Mouse (Mus musculus) neural tube, embryonic 14.5 days (tissue): Measurements from ENCODE around the gene Irs3. TPM values are rescaled to one million over a fixed set of nuclear protein-coding genes. Genes with fewer than 3 reads are reported as not detected.

Experiments
- ATAC-seq: fragments of 200-750 bp; cut with Nextera tagmentation; 2 replicates; pipeline ENCODE4 v1.8.0; 2017; ENCODE audit warnings: low read depth, mild to moderate bottlenecking, moderate TSS enrichment, moderate library complexity
- H3K27ac ChIP-seq: fragments of 300-500 bp; sonication (generic); 2 replicates; pipeline ENCODE4 v1.5.1; 2014; ENCODE audit warnings: low read depth, mild to moderate bottlenecking, control low read depth, low read length, moderate library complexity, mixed read lengths
- H3K27me3 ChIP-seq: fragments of 300-500 bp; sonication (generic); 2 replicates; pipeline ENCODE4 v1.6.1; 2014; ENCODE audit warnings: low read length; ENCODE audit not compliant: control insufficient read depth, insufficient read depth
- H3K36me3 ChIP-seq: fragments of 300-500 bp; sonication (generic); 2 replicates; pipeline ENCODE4 v1.6.1; 2014; ENCODE audit warnings: low read length, mixed read lengths; ENCODE audit not compliant: control insufficient read depth, insufficient read depth
- H3K4me1 ChIP-seq: fragments of 300-500 bp; sonication (generic); 2 replicates; pipeline ENCODE4 v1.6.1; 2014; ENCODE audit warnings: low read length; ENCODE audit not compliant: control insufficient read depth, insufficient read depth
- H3K4me2 ChIP-seq: fragments of 300-500 bp; sonication (generic); 2 replicates; pipeline ENCODE4 v1.6.1; 2014; ENCODE audit warnings: mild to moderate bottlenecking, low read depth, low read length, control low read depth
- H3K4me3 ChIP-seq: fragments of 300-500 bp; sonication (generic); 2 replicates; pipeline ENCODE4 v1.5.1; 2014; ENCODE audit warnings: low read depth, low read length, control low read depth, mixed read lengths
- H3K9ac ChIP-seq: fragments of 300-500 bp; sonication (generic); replicated peaks from 2 replicates; pipeline ENCODE4 v1.6.1; 2014; ENCODE audit warnings: low read depth, mild to moderate bottlenecking, control low read depth, low read length, mixed read lengths
- H3K9me3 ChIP-seq: fragments of 300-500 bp; sonication (generic); 2 replicates; pipeline ENCODE4 v1.6.1; 2016; ENCODE audit warnings: low read length; ENCODE audit not compliant: control insufficient read depth
- WGBS: fragments of 180-500 bp; shearing (Covaris S2); extraction: QIAGEN DNeasy Blood & Tissue Kit; methylation state at CpG from one replicate; pipeline ENCODE4 v1.1.7; 2014; 5-methylcytosine and 5-hydroxymethylcytosine counted together
- polyA plus RNA-seq: library from polyadenylated mRNA; unstranded; fragments of >200 nt; fragmentation: Nextera tagmentation; extraction: Ambion mirVana; gene quantifications from 2 replicates; pipeline ENCODE4 v1.2.1, GENCODE M21; 2014

The Irs3 gene
- polyA plus RNA-seq, 1 experiment from 2014 or later: 0.31 TPM

GRCm38 (mm10) chr5:137683388-137684293 lies 38.1 kb upstream of the Irs3 start:
- 0 out of 2 replicates have a peak, but pooled peaks have one; percentile 0 for ATAC-seq

DNA sequence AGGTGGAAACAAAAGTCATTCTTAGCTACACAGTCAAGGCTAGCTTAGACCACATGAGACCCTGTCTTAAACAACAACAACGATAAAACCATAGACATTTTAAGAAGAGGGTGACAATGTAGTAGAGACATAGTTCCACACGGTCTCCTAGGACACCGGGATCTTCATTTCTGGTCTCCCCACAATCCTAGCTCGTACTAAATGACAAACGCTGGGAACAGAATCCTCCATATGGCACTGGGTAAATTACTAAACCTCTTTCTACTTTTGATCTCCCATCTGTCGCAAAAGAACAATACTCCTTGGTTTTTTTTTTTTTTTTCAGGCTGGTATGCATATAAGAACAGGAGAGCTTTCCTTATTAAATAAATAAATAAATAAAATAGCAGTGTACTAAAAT lies 37.0 kb upstream of the Irs3 start:
- Histone ChIP-seq H3K4me3 (no peak overlapping the region), H3K4me1 (peaks cover 11% of the 10 kb centered on the region), H3K27ac (no peak overlapping the region), H3K36me3 (no peaks in the 10 kb centered on the region), H3K9ac (no peak overlapping the region), H3K9me3 (no peaks in the 10 kb centered on the region), H3K27me3 (no peaks in the 10 kb centered on the region), H3K4me2 (no peak overlapping the region; the same call in 1 of the 2 replicates)
- WGBS: 72% methylated on average over 6 of the region's 6 CpGs
- ATAC-seq: no peak

More at GRCm38 (mm10) chr5:137683388-137684293, 38.1 kb upstream of the Irs3 start:
- 18% methylated on average over 28 of the region's 28 CpGs for WGBS
- peak overlapping the region; percentile 60 for H3K4me3 ChIP-seq
- no peaks in the 10 kb centered on the region for H3K27me3 ChIP-seq
- no peaks in the 10 kb centered on the region for H3K36me3 ChIP-seq
- H3K9me3 ChIP-seq: no peaks in the 10 kb centered on the region
- H3K4me1 ChIP-seq: peaks cover 11% of the 10 kb centered on the region
- H3K4me2 ChIP-seq: peak overlapping the region; percentile 79
- peak overlapping the region; percentile 60 for H3K27ac ChIP-seq
- peak overlapping the region; percentile 50 for H3K9ac ChIP-seq

DNA sequence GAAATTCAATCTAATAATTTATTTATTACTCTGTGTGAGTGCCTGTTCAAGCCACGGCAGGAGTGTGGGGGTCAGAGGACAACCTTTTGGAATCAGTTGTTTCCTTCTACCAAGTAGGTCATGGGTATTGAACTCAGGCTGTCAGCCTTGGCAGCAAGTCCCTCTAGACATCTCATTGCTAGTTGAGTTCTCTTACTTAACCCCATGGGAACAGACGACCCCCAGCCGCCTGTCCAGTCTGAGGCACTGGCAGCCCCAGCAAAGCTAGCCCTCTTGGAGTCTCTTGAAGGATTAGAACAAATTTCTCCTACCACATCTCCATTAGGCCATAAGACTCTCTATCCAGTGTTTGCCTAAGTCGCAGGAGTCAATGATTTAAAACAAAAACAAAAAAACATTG lies 34.2 kb upstream of the Irs3 start:
- Histone ChIP-seq H3K9me3 (no peaks in the 10 kb centered on the region), H3K36me3 (no peaks in the 10 kb centered on the region), H3K4me1 (peaks cover 11% of the 10 kb centered on the region), H3K4me2 (no peak overlapping the region), H3K4me3 (no peak overlapping the region), H3K9ac (no peak overlapping the region), H3K27ac (no peak overlapping the region), H3K27me3 (no peaks in the 10 kb centered on the region)
- no peak for ATAC-seq
- WGBS: 85% methylated on average over 4 of the region's 4 CpGs

- Histone ChIP-seq H3K36me3 (no peaks in the 10 kb centered on the region), H3K9ac (no peak overlapping the region), H3K4me3 (no peak overlapping the region), H3K4me1 (peaks cover 10% of the 10 kb centered on the region), H3K27ac (no peak overlapping the region), H3K27me3 (no peaks in the 10 kb centered on the region), H3K9me3 (no peaks in the 10 kb centered on the region), H3K4me2 (no peak overlapping the region)
- ATAC-seq: no peak
- 88% methylated on average over 3 of the region's 3 CpGs for WGBS
Measured at GRCm38 (mm10) chr5:137678736-137679135, 33.2 kb upstream of the Irs3 start.

- no peak overlapping the region for H3K27ac ChIP-seq
- no peaks in the 10 kb centered on the region for H3K9me3 ChIP-seq
- H3K27me3 ChIP-seq: no peaks in the 10 kb centered on the region
- H3K36me3 ChIP-seq: no peaks in the 10 kb centered on the region
- ATAC-seq: no peak
- no peak overlapping the region for H3K9ac ChIP-seq
- no peak overlapping the region for H3K4me3 ChIP-seq
- no peak overlapping the region for H3K4me2 ChIP-seq
- 97% methylated on average over 8 of the region's 8 CpGs for WGBS
- 0 out of 2 replicates have a peak, but pooled peaks cover 3% of the 10 kb centered on the region for H3K4me1 ChIP-seq
Measured at GRCm38 (mm10) chr5:137677859-137678258, 32.3 kb upstream of the Irs3 start.

- Histone ChIP-seq H3K4me3 (no peak overlapping the region), H3K27me3 (no peaks in the 10 kb centered on the region), H3K4me1 (peaks cover 3% of the 10 kb centered on the region; the same call in 1 of the 2 replicates), H3K4me2 (no peak overlapping the region), H3K9me3 (no peaks in the 10 kb centered on the region), H3K27ac (no peak overlapping the region), H3K36me3 (no peaks in the 10 kb centered on the region), H3K9ac (no peak overlapping the region)
- no peak for ATAC-seq
- WGBS: 93% methylated on average over 8 of the region's 8 CpGs
Measured at GRCm38 (mm10) chr5:137674786-137675185, 29.3 kb upstream of the Irs3 start.

DNA sequence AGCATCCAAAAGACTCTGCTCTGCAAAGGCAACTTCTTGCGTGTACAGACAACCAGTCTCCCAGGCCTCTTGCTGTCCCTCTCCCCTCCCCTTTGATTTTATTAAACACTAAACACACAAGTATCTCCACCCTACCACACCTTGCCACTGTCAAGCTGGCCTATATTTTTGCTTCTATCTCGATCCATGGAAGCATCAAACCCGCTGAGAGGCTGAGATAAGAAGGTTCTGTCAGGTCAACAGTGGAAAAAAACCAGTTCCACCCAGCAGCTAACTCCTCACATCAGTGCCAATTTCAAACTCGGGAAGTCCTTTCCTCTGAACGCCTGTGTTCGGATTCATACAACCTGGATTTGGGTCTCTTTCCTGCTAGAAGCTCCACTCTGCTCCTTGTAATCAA lies 27.5 kb upstream of the Irs3 start:
- Histone ChIP-seq H3K9me3 (no peaks in the 10 kb centered on the region), H3K9ac (no peak overlapping the region), H3K27ac (no peak overlapping the region), H3K27me3 (no peaks in the 10 kb centered on the region), H3K4me2 (no peak overlapping the region), H3K4me3 (no peak overlapping the region), H3K36me3 (no peaks in the 10 kb centered on the region), H3K4me1 (peaks cover 3% of the 10 kb centered on the region; the same call in 1 of the 2 replicates)
- ATAC-seq: no peak
- WGBS: 92% methylated on average over 6 of the region's 6 CpGs

GRCm38 (mm10) chr5:137672361-137672760 lies 26.8 kb upstream of the Irs3 start:
- H3K27ac ChIP-seq: 0 out of 2 replicates have a peak overlapping the region, but pooled peaks have one; percentile 22
- ATAC-seq: no peak
- H3K4me2 ChIP-seq: no peak overlapping the region
- no peaks in the 10 kb centered on the region for H3K27me3 ChIP-seq
- H3K36me3 ChIP-seq: no peaks in the 10 kb centered on the region
- H3K4me1 ChIP-seq: peaks cover 3% of the 10 kb centered on the region; the same call in 1 of the 2 replicates
- no peaks in the 10 kb centered on the region for H3K9me3 ChIP-seq
- no peak overlapping the region for H3K9ac ChIP-seq
- 81% methylated on average over 5 of the region's 5 CpGs for WGBS
- H3K4me3 ChIP-seq: no peak overlapping the region
